Mouse (Mus musculus) megakaryocyte, adult 5-6 weeks (primary cell): ENCODE measurements around the gene Kif15. TPM values are rescaled to one million over a fixed set of nuclear protein-coding genes. Genes with fewer than 3 reads are reported as not detected.

Experiments
- total RNA-seq, 2 experiments: library from RNA; stranded (forward) in 1 of 2; stranded (reverse) in 1 of 2; fragments of 153-499, 151-499 nt in 1 of 2; fragments of 221-1000, 200-1000 nt in 1 of 2; gene quantifications; 2 replicates each; pipeline versions ENCODE4 v1.2.3 to v1.2.4; 2015 to 2017

Kif15 gene
- total RNA-seq, 2 experiments from 2014 or later: 123 to 423 TPM

Other genes starting within 250 kb of the Kif15 start
- not detected in 2 replicates for gene Topaz1, start 203.7 kb upstream of the Kif15 start, total RNA-seq (2015)
- not detected in 2 replicates for gene Topaz1, start 203.7 kb upstream of the Kif15 start, total RNA-seq (2017)
- 2.3 and 4.6 TPM in 2 replicates for gene Tcaim, start 145.5 kb upstream of the Kif15 start, total RNA-seq (2015)
- gene Tcaim, start 145.5 kb upstream of the Kif15 start, total RNA-seq (2017): 4.3 and 6.5 TPM in 2 replicates
- not detected in 2 replicates for gene Gm35549, start 107.0 kb upstream of the Kif15 start, total RNA-seq (2015)
- not detected in 2 replicates for gene Gm35549, start 107.0 kb upstream of the Kif15 start, total RNA-seq (2017)
- 27.6 and 29.1 TPM in 2 replicates for gene Zfp445, start 85.0 kb upstream of the Kif15 start, total RNA-seq (2015)
- gene Zfp445, start 85.0 kb upstream of the Kif15 start, total RNA-seq (2017): 50.0 and 59.3 TPM in 2 replicates
- gene Zkscan7, start 65.4 kb upstream of the Kif15 start, total RNA-seq (2015): 0.25 and 0.34 TPM in 2 replicates
- 0.51 and 0.69 TPM in 2 replicates for gene Zkscan7, start 65.4 kb upstream of the Kif15 start, total RNA-seq (2017)
- gene Zfp105, start 28.0 kb upstream of the Kif15 start, total RNA-seq (2015): 1.1 and 1.8 TPM in 2 replicates
- 0.16 and 1.5 TPM in 2 replicates for gene Zfp105, start 28.0 kb upstream of the Kif15 start, total RNA-seq (2017)
- 67.0 and 70.8 TPM in 2 replicates for gene 1110059G10Rik, start within 50 bp of the Kif15 start, total RNA-seq (2015)
- 39.0 and 45.4 TPM in 2 replicates for gene 1110059G10Rik, start within 50 bp of the Kif15 start, total RNA-seq (2017)
- 6.4 and 7.9 TPM in 2 replicates for gene Tmem42, start 70.3 kb downstream of the Kif15 start, total RNA-seq (2015)
- gene Tmem42, start 70.3 kb downstream of the Kif15 start, total RNA-seq (2017): 2.1 and 2.2 TPM in 2 replicates
- gene Tgm4, start 83.7 kb downstream of the Kif15 start, total RNA-seq (2015): not detected in 2 replicates
- 0.15 TPM in 1 of 2 replicates, not detected in the other for gene Tgm4, start 83.7 kb downstream of the Kif15 start, total RNA-seq (2017)
- 32.6 and 45.7 TPM in 2 replicates for gene Zdhhc3, start 162.2 kb downstream of the Kif15 start, total RNA-seq (2015)
- gene Zdhhc3, start 162.2 kb downstream of the Kif15 start, total RNA-seq (2017): 33.0 and 39.0 TPM in 2 replicates
- gene Exosc7, start 162.2 kb downstream of the Kif15 start, total RNA-seq (2015): 38.2 and 44.3 TPM in 2 replicates
- 39.0 and 40.2 TPM in 2 replicates for gene Exosc7, start 162.2 kb downstream of the Kif15 start, total RNA-seq (2017)
- gene Clec3b, start 199.9 kb downstream of the Kif15 start, total RNA-seq (2015): not detected in 2 replicates
- gene Clec3b, start 199.9 kb downstream of the Kif15 start, total RNA-seq (2017): not detected in 2 replicates